Mouse (Mus musculus): ENCODE data around the gene Rps13.
A peak's percentile ranks its signal among the peaks of the same experiment; 100 is the strongest.
"Not testable (repeated sequence)": the region's sequence is repeated elsewhere in the genome, so short reads cannot be mapped to it uniquely, and the experiment has no call there.

Rps13 gene

GRCm38 (mm10) chr7:116333713-116334668, at the start of gene Rps13:
Gene Rps13 (minus strand): TSS chr7:116334195.
- peak; percentile 94 to 99 for DNase-seq (ENCODE audit: low spot score in 2 of 2)

- not testable (repeated sequence) for DNase-seq (ENCODE audit: low spot score in 2 of 2)
These were observed 45.2 kb upstream of the Rps13 start for GRCm38 (mm10) chr7:116379181-116379580.

- no peak for DNase-seq (ENCODE audit: low spot score in 2 of 2)
These were observed 40.3 kb upstream of the Rps13 start for GRCm38 (mm10) chr7:116374284-116374683.

GRCm38 (mm10) chr7:116336226-116336625, 2.2 kb upstream of the Rps13 start:
- peak in 1 of 2 experiments; percentile 33 for DNase-seq (ENCODE audit: low spot score in 2 of 2)

- DNase-seq (ENCODE audit: low spot score in 2 of 2) = no peak
These were observed 1.1 kb upstream of the Rps13 start for GRCm38 (mm10) chr7:116335133-116335532.

- no peak for DNase-seq (ENCODE audit: low spot score in 2 of 2)
These were observed 659 bp upstream of the Rps13 start for GRCm38 (mm10) chr7:116334669-116335038.

- no peak for DNase-seq (ENCODE audit: low spot score in 2 of 2)
These were observed 2.7 kb downstream of the Rps13 start for GRCm38 (mm10) chr7:116331246-116331645.

GRCm38 (mm10) chr7:116329858-116330257, 4.1 kb downstream of the Rps13 start:
- no peak for DNase-seq (ENCODE audit: low spot score in 2 of 2)

GRCm38 (mm10) chr7:116328777-116329176, 5.2 kb downstream of the Rps13 start:
- no peak for DNase-seq (ENCODE audit: low spot score in 2 of 2)

- DNase-seq (ENCODE audit: low spot score in 2 of 2) = no peak
These were observed 6.1 kb downstream of the Rps13 start for GRCm38 (mm10) chr7:116327901-116328300.

GRCm38 (mm10) chr7:116323331-116323964, 10.5 kb downstream of the Rps13 start:
- peak; percentile 22 to 59 for DNase-seq (ENCODE audit: low spot score in 2 of 2)

- DNase-seq (ENCODE audit: low spot score in 2 of 2) = no peak
These were observed 24.5 kb downstream of the Rps13 start for GRCm38 (mm10) chr7:116309456-116309855.

GRCm38 (mm10) chr7:116308632-116308991, 25.4 kb downstream of the Rps13 start:
- DNase-seq (ENCODE audit: low spot score in 2 of 2) = no peak

- DNase-seq (ENCODE audit: low spot score in 2 of 2) = no peak
These were observed 25.9 kb downstream of the Rps13 start, which contains the start of gene Plekha7 for GRCm38 (mm10) chr7:116307871-116308631. Gene Plekha7 (minus strand): TSS chr7:116308376.

GRCm38 (mm10) chr7:116307099-116307870, 26.7 kb downstream of the Rps13 start:
- peak in 1 of 2 experiments; percentile 23 for DNase-seq (ENCODE audit: low spot score in 2 of 2)

- no peak for DNase-seq (ENCODE audit: low spot score in 2 of 2)
These were observed 27.4 kb downstream of the Rps13 start for GRCm38 (mm10) chr7:116306601-116307000.

GRCm38 (mm10) chr7:116301661-116302311, 32.2 kb downstream of the Rps13 start:
- no peak for DNase-seq (ENCODE audit: low spot score in 2 of 2)

- no peak for DNase-seq (ENCODE audit: low spot score in 2 of 2)
These were observed 32.9 kb downstream of the Rps13 start for GRCm38 (mm10) chr7:116301144-116301543.

GRCm38 (mm10) chr7:116298851-116299250, 35.1 kb downstream of the Rps13 start:
- no peak for DNase-seq (ENCODE audit: low spot score in 2 of 2)

- no peak for DNase-seq (ENCODE audit: low spot score in 2 of 2)
These were observed 35.6 kb downstream of the Rps13 start for GRCm38 (mm10) chr7:116298389-116298788.

GRCm38 (mm10) chr7:116294961-116295360, 39.0 kb downstream of the Rps13 start:
- DNase-seq (ENCODE audit: low spot score in 2 of 2) = no peak

Measured in frontal cortex, postnatal 14 days (tissue).